ENCODE assay signal across 30 mouse cellular contexts in the genomic region with DNA sequence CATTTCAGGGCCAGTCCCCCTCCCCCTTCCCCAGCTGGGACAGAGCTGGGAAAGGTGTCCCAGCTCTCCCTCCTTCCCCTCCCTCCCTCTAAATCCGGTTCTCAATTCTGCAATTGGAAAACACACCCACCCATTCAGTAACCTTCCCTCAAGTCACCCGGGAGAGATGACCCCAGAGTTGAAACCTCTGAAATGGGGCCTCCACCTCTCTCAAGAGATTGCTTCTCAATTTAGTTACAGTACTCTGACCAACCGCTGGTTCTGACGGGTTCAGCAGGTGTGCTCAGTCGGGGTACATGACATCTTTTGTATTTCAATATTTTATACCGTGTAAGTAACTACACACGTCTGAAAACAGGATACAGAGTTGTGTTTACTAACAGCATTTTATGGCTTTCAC. TPM values are rescaled to one million over a fixed set of nuclear protein-coding genes. Genes with fewer than 3 reads are reported as not detected.
"Had no signal": no experiment of that assay in that cellular context is flagged by ENCODE, and none has a peak within 500 bp of the region (broad histone marks: within the 10 kb centered on the region; RNA-seq: fewer than 3 reads in every experiment).

No protein-coding gene starts in this region.

- DNase-seq: cerebellum, adult 9-10 months; cerebellum, adult 9-11 months; cerebellum, postnatal 10 days; cerebellum, postnatal 14 days; cerebellum, postnatal 25 days; cerebellum, postnatal 36 days; embryo, embryonic 11 days; forebrain, postnatal 0 days; gastrocnemius, adult 2 months; gastrocnemius, postnatal 10 days; gastrocnemius, postnatal 14 days; gastrocnemius, postnatal 25 days; gastrocnemius, postnatal 36 days; heart, adult 11 months; heart, adult 18-20 months; heart, adult 2 months had no signal

- H3K9ac ChIP-seq: embryonic facial prominence, embryonic 12.5 days; embryonic facial prominence, embryonic 13.5 days; embryonic facial prominence, embryonic 15.5 days; forebrain, embryonic 12.5 days; forebrain, embryonic 13.5 days; forebrain, embryonic 15.5 days; forebrain, postnatal 0 days had no signal

- ATAC-seq: forebrain, embryonic 13.5 days; forebrain, embryonic 14.5 days; forebrain, embryonic 15.5 days; forebrain, embryonic 16.5 days; forebrain, postnatal 0 days had no signal

- H3K4me3 ChIP-seq: embryonic facial prominence, embryonic 10.5 days; embryonic facial prominence, embryonic 12.5 days; embryonic facial prominence, embryonic 13.5 days; embryonic facial prominence, embryonic 15.5 days; erythroblast, embryonic 14.5 days; forebrain, embryonic 10.5 days; forebrain, embryonic 12.5 days; forebrain, embryonic 13.5 days; forebrain, embryonic 15.5 days; gastrocnemius, adult 2 months; heart, adult 2 months; heart, embryonic 10.5 days had no signal

- H3K27ac ChIP-seq: embryonic facial prominence, embryonic 10.5 days; embryonic facial prominence, embryonic 12.5 days; embryonic facial prominence, embryonic 13.5 days; embryonic facial prominence, embryonic 15.5 days; forebrain, embryonic 10.5 days; forebrain, embryonic 12.5 days; forebrain, embryonic 13.5 days; forebrain, embryonic 15.5 days; gastrocnemius, adult 2 months; heart, adult 2 months; heart, embryonic 10.5 days had no signal

- H3K9me3 ChIP-seq: embryonic facial prominence, embryonic 10.5 days; embryonic facial prominence, embryonic 12.5 days; embryonic facial prominence, embryonic 13.5 days; embryonic facial prominence, embryonic 15.5 days; forebrain, embryonic 10.5 days; forebrain, embryonic 12.5 days; forebrain, embryonic 13.5 days; forebrain, embryonic 15.5 days; heart, embryonic 10.5 days had no signal

- H3K4me2 ChIP-seq: embryonic facial prominence, embryonic 12.5 days; embryonic facial prominence, embryonic 13.5 days; embryonic facial prominence, embryonic 15.5 days; forebrain, embryonic 12.5 days; forebrain, embryonic 13.5 days; forebrain, embryonic 15.5 days had no signal

- H3K36me3 ChIP-seq: embryonic facial prominence, embryonic 10.5 days; embryonic facial prominence, embryonic 12.5 days; embryonic facial prominence, embryonic 13.5 days; embryonic facial prominence, embryonic 15.5 days; forebrain, embryonic 10.5 days; forebrain, embryonic 12.5 days; forebrain, embryonic 15.5 days; heart, embryonic 10.5 days had no signal

RNA-seq across cellular contexts. Expression of a gene that starts 28.2 kb away (rescaled TPM):
- total RNA-seq: forebrain, postnatal 0 days had no signal
- polyA plus RNA-seq: cortical plate, adult 2 months; forebrain, embryonic 13.5 days; forebrain, embryonic 14.5 days; forebrain, embryonic 15.5 days; forebrain, embryonic 16.5 days; forebrain, postnatal 0 days; frontal cortex, adult 2 months had no signal
